Mouse (Mus musculus) layer of hippocampus, postnatal 10 days (tissue): ENCODE data around the gene Tnfrsf26. TPM values are rescaled to one million over a fixed set of nuclear protein-coding genes. Genes with fewer than 3 reads are reported as not detected.
A peak's percentile ranks its signal among the peaks of the same experiment; 100 is the strongest.

Source experiments
- DNase-seq, 2 experiments: peaks; one replicate each; pipeline ENCODE4 v3.0.0; 2021; ENCODE audit warnings: low spot score in 2 of 2
- microRNA-seq, 2 experiments: library from miRNA; unstranded; fragments of <30 nt; microRNA quantifications; one replicate each; pipeline ENCODE4 v1.2.0; 2021
- total RNA-seq, 2 experiments: library from RNA; stranded (reverse); gene quantifications; 2 replicates each; pipeline ENCODE4 v1.2.3; 2021

Tnfrsf26 gene
- total RNA-seq, 2 experiments from 2014 or later, result 0.18 to 0.25 TPM

DNA sequence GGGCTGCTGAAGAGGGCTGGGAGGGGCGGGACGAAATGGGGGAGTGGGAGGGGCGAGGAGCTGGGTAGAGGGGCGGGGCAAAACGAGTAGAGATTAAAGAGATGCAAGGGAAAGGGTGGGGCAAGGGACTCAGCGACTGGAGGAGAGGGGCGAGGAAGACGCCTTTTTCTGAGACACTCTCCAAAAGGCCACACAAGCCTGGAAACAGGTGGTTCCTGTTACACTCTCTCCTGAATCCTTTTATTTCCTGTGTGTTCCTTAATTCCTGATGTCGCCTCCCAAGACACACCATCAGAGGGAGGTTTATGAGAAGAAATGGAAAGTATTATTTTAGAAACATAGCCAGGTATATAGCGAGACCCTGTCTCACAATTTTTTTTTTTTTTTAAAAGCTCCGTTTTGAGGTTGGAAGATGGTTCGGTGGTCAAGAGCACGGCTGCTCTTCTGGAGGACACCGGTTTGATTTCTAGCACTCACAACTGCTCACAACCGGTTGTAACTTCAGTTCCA, 28.2 kb downstream of the Tnfrsf26 start:
- no peak for DNase-seq

DNA sequence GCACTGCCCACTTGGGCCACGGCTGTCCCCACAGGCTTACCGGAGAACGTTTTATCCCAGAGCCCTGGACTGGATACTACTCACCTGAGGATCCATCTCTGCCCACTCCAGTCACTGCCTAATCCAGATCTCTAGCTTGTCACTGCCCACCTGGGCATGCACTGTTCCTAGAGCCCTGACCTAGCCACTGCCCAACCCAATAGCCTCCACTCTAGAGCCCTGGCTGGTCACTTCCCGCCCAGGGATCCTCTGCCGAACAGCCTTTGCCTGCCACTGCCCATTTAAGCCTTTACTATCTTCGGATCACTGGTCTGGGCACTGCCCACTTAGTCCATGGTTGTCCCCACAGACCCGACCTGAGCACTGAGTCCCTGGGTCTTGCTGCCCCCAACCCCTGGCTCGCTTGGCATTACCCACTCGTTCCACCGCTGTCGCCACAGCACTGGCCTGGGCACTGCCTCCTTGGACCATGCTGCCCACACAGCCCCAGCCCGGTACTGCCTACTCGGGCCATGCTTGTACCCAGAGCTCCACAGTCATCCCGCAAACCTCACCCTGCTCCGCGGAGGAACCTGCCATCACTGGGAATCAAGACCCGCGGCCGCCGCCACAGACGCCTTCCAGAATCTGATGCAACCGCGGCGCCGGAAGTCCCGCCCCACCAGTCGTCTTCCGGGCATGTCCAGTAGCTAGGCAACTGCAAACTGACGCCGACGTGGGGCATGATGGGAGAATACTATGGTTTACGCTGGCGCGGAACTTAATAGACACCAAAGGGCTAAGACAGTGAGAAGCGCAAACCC, 28.9 kb downstream of the Tnfrsf26 start, which contains the start of gene Cars:
Gene Cars (minus strand): TSS at position 663 of the 803 bp plus-strand sequence.
- DNase-seq, result peak; percentile 87 to 91

- DNase-seq, result peak in 1 of 2 experiments; percentile 25
These were observed 33.7 kb downstream of the Tnfrsf26 start for GRCm38 (mm10) chr7:143594865-143595264.

DNA sequence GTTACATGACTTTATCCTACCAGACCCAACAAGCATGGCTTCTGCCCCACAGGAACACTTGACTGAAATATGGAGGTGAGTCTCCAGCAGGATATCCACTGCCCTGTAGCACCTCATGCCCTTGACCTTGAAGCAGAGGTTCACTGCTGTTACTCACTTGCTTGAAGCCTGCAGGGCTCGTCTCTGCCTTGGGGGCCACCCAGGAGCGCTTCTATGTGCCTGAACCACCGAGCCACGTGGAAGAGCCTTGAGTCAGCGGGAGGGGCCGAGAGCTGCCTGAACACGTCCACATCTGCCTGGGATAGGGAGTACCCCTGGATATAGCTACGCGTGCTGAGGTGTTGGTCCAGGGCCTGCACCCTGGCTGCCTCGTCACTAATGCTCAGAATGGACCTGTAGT, 36.3 kb downstream of the Tnfrsf26 start:
- no peak for DNase-seq

GRCm38 (mm10) chr7:143588006-143588405, 40.5 kb downstream of the Tnfrsf26 start:
- no peak for DNase-seq

- DNase-seq, result no peak
These were observed 40.9 kb downstream of the Tnfrsf26 start for GRCm38 (mm10) chr7:143587586-143587985.

DNA sequence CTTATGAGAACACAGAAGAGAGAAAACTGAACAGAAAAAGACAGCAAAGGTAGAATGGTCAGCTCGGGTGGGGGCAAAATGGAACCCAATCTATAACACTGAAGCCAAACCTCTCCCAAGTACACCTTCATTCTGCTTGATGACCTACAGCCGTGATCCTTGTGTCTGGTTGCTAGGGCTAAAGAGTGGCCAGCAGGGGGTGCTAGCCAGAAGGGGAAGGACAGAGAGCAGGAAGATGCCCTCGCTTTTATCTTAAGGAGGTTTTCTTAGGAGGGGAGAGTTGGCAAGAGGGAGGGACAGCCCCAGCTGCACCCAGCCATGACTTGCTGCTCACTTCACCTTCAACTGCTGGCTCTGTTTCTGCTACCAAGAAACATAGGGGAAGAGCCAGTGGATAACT, 44.6 kb downstream of the Tnfrsf26 start:
- peak; percentile 59 to 67 for DNase-seq

- DNase-seq, result no peak
These were observed 45.5 kb downstream of the Tnfrsf26 start for GRCm38 (mm10) chr7:143583025-143583424.

DNA sequence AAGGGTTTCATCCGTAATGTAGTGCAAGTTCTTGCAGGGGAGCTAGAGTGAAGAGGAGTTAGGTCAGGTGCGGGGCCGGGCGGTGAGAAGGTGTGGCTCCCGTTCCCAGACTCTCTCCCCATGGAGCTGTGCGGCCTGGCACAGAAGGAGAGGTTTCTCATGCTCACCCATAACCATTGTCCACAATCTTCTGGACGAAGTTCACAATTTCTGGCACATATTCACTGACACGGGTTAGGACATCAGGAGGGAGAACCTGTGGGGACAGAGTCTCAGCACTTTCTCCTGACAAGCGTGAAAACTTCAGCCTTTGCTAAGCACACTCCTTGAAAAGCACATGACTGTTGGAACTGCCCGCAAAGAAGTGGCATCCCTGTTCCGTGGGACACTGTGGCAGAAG, 52.8 kb downstream of the Tnfrsf26 start:
- DNase-seq, result no peak

- no peak for DNase-seq
These were observed 62.9 kb downstream of the Tnfrsf26 start for GRCm38 (mm10) chr7:143565648-143566039.

DNA sequence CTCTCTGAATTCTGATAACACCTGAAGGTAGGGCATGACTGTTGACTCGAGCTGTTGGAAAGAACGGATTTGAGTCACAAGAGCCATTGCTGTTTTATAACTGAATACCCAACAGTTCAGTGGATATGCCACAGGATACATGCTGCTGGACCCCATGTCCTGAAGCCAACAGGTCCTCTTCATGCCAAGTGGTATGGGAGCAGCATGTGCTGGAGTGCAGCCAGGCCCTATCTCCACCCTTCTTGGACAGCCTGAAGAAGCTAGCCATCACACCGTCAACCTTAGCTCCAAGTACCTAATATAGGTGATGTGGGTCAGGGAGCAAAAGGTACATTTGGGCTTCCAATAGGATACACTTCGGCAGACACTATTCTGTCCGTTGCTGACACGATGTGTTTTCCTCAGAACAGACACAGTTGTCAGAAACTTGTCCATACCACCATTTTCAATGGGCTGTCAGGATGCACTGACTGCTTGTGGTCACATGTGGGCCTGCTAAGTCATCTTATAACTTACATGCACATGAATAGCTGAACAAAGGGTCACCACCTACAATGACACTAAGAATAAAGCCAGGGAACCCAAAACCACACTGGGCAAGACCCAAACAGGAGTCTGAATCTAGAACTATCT, 63.4 kb downstream of the Tnfrsf26 start:
- no peak for DNase-seq

DNA sequence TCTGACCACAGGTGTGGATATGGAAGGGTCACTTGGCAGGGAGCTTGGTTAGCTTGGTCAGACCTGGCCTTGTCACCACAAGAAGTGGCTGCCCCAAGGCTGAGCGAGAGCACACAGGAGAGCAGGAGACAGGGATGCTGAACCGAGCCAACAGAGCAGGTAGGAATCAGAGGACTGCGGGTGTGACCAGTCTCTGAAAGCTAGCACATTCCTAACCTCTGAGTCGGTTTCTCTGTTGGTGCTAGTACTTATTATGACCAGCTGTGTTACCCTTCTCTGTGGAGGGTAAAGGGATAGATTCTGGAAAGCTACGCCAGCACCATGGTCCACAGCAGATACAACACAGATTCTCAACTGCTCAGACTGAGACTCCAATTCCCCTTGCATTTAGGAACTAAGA, 64.7 kb downstream of the Tnfrsf26 start:
- no peak for DNase-seq

Small RNA genes lying within 50 kb of the gene (microRNA-seq; reads per million reads assigned to microRNA genes)
- 0 to 0.67 reads per million in 2 experiments for gene Mir7064

Other genes starting within 250 kb of the Tnfrsf26 start
- 10 to 100 TPM; 13.2 to 18.5 TPM for gene Cdkn1c, start 167.7 kb downstream of the Tnfrsf26 start, total RNA-seq
- under 1 TPM; 0.40 to 0.41 TPM for gene Slc22a18, start 155.0 kb downstream of the Tnfrsf26 start, total RNA-seq
- gene Phlda2, start 125.6 kb downstream of the Tnfrsf26 start, total RNA-seq, result not detected
- gene Nap1l4, start 79.6 kb downstream of the Tnfrsf26 start, total RNA-seq, result 100 to 1,000 TPM; 133 to 144 TPM
- gene Cars, start 28.6 kb downstream of the Tnfrsf26 start, total RNA-seq, result 10 to 100 TPM; 63.9 to 72.2 TPM
- gene Tnfrsf22, start 20.9 kb upstream of the Tnfrsf26 start, total RNA-seq, result 1 to 10 TPM; 4.2 to 5.1 TPM
- 1 to 10 TPM; 2.1 to 2.3 TPM for gene Tnfrsf23, start 57.1 kb upstream of the Tnfrsf26 start, total RNA-seq
- gene Osbpl5, start 128.3 kb upstream of the Tnfrsf26 start, total RNA-seq, result 10 to 100 TPM; 48.5 to 48.6 TPM
- gene Mrgprg, start 138.3 kb upstream of the Tnfrsf26 start, total RNA-seq, result not detected
- 1 to 10 TPM; 9.1 to 9.4 TPM for gene Mrgpre, start 155.8 kb upstream of the Tnfrsf26 start, total RNA-seq
- 1 to 10 TPM; 6.1 to 6.4 TPM for gene Nadsyn1, start 194.1 kb upstream of the Tnfrsf26 start, total RNA-seq
- 10 to 100 TPM; 80.0 to 85.0 TPM for gene Dhcr7, start 194.4 kb upstream of the Tnfrsf26 start, total RNA-seq
- gene Gm498, start 238.1 kb upstream of the Tnfrsf26 start, total RNA-seq, result not detected